Mouse (Mus musculus) gonadal fat pad, adult 2 months (tissue): ENCODE measurements at regions not wholly inside any gene's neighbourhood (a gene's known extent, or its start where the extent isn't known, plus 50 kb on each side); places are given as distances from the start of the nearest gene placed in this dataset.

ENCODE experiments used
- DNase-seq: peaks from one replicate; pipeline ENCODE4 v3.0.0-alpha.2; 2012; ENCODE audit warnings: low read depth

GRCm38 (mm10) chr9:63043304-63043703 lies 55.6 kb upstream of the Pias1 start:
- no peak for DNase-seq

GRCm38 (mm10) chr9:63038031-63038430 lies 50.3 kb upstream of the Pias1 start:
- no peak for DNase-seq
